Mouse (Mus musculus): ENCODE results near the gene Lonrf2. TPM values are rescaled to one million over a fixed set of nuclear protein-coding genes. Genes with fewer than 3 reads are reported as not detected.
A peak's percentile ranks its signal among the peaks of the same experiment; 100 is the strongest.

Gene Lonrf2
- polyA plus RNA-seq, 1 experiment: 73.3 TPM

DNA sequence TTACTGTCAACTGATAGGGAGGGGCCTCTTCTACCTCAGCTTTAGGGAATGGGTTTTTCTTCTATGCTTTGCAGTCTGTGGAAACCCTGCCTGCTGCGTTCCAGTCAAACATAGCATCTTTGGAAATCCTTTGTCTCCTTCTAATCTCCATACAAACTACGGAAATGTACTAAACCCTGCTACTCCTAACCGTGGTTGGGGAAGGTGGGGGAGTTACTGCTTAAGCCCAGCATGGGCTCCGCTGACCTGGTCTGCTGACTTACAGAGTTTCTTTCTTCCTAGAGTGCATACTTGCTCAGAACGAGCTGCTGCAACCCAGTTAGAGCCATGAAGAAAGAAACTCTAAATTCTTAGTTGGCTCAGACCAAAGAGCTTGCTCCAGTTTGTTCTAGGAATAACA is 41.0 kb downstream of the Lonrf2 start:
- DNase-seq (ENCODE audit: low read depth): no peak
- TF ChIP-seq POLR2A (IDR thresholded peaks at IDR 0.05; ENCODE audit: borderline replicate concordance, extremely low read depth, insufficient read depth, insufficient read length, poor library complexity, severe bottlenecking) (no peak), CTCF (IDR thresholded peaks at IDR 0.05; ENCODE audit: borderline replicate concordance, extremely low read depth, insufficient read depth, insufficient read length) (no peak)

DNA sequence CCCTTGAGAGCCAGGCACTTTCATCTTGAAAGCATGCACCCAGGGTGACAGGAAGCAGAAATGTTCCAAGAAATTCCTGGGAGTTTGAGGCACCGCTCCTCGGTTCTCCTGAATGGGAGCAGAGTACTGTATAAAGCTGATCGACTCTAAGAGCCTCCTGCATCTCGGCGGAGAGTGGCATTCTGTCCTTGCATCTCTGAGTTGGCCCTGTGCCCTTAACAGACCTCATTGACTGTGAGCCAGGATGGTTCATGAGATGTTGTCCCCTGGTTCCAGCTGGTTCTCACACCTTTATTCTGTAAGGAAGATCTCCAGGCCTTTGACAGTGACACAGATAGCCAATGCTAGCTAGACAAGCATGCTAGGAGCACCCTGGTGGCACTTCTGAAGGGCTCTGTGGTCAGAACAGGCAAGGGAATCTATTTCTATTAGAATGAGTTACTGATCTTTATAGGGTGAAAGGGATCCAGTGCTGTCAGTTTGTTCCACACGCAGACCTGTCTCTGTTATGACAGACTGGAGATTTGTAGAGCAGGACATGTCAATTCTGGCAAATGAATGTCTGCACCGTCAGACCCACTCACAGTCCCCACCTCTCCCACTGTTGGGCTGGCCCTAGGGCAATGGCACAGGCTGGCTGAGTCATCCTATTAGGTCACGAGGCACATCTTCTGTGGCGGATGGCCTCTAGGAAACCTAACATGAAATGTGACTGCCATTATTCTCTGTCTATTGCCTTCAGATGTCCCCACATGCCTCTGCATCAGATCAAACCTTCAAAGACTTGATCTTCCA is 45.3 kb downstream of the Lonrf2 start:
- DNase-seq (ENCODE audit: low read depth): no peak
- no peak for TF ChIP-seq POLR2A (IDR thresholded peaks at IDR 0.05; ENCODE audit: borderline replicate concordance, extremely low read depth, insufficient read depth, insufficient read length, poor library complexity, severe bottlenecking)
- no peak for TF ChIP-seq CTCF (IDR thresholded peaks at IDR 0.05; ENCODE audit: borderline replicate concordance, extremely low read depth, insufficient read depth, insufficient read length)

DNA sequence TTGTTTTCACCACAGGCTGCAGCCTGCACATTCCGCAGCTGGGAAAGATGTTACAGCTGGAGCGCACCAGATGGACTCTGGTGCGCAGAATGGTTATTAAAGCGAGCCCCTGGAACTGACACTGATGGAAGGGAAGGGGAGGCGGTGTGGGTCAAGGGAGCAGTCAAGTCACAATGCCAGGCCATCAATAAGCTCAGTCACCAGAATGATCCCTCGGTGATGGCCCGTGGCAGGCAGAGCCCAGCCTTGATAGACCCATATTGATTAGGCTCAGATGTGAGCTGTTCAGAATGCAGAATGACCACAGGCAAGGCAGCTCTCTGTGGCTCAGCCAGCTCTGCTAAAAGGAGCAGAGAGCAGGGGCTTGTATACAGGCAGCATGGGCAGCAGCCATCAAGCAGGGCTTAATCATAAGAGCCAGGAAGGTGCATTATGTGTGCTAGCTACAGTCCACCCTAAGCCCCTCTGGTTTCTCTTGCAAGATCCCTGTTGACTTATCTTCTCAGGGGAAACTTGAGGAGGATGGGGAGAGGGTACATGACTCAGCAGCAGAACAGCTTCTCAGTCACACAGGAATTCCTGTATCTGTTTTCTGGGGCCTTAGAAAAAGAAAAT is 46.4 kb downstream of the Lonrf2 start:
- peak; percentile 19 for DNase-seq (ENCODE audit: low read depth)
- TF ChIP-seq POLR2A (IDR thresholded peaks at IDR 0.05; ENCODE audit: borderline replicate concordance, extremely low read depth, insufficient read depth, insufficient read length, poor library complexity, severe bottlenecking): no peak
- TF ChIP-seq CTCF (IDR thresholded peaks at IDR 0.05; ENCODE audit: borderline replicate concordance, extremely low read depth, insufficient read depth, insufficient read length): no peak

DNA sequence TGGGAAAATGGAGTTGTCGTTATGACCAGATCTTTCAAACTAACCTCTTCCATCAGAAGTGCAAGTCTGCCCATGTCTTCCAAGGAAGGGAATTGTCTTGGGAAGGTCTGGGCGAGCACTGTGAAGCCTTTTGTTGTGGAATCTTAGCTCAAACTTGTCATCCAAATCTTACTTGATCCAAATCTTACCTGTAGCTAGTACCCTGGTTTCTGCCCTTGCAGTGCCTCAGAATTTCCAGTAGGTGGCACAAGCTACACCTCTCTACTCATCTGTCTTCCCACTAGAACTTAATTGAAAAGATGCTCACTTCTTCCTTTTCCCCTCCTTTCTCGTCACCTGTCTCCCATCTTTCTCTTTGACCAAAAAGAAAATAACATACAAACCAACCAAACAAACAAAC is 47.6 kb downstream of the Lonrf2 start:
- peak; percentile 20 for DNase-seq (ENCODE audit: low read depth)
- peak; percentile 64; the same call in 1 of the 2 replicates for TF ChIP-seq CTCF (IDR thresholded peaks at IDR 0.05; ENCODE audit: borderline replicate concordance, extremely low read depth, insufficient read depth, insufficient read length)
- no peak for TF ChIP-seq POLR2A (IDR thresholded peaks at IDR 0.05; ENCODE audit: borderline replicate concordance, extremely low read depth, insufficient read depth, insufficient read length, poor library complexity, severe bottlenecking)

DNA sequence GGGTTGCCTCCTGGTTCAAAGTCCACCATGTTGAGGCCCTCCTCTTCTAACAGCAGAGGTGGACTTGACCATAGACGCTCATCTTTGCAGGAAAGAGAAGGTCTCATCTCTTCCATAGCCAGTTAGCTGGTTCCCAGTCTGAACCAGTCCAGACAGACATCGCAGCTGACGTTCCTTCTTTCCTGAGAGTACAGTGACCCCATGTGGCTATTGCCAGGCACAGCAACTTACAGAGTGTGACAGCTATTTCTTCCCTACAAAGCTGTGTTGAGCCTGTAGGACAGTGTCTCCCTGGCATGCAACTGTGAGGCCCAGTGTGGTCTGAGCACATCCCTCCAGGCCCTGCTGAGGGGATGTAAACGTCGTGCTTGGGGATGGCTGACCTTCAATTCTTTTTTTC is 49.1 kb downstream of the Lonrf2 start:
- peak; percentile 86 for DNase-seq (ENCODE audit: low read depth)
- TF ChIP-seq CTCF (IDR thresholded peaks at IDR 0.05; ENCODE audit: borderline replicate concordance, extremely low read depth, insufficient read depth, insufficient read length): peak; percentile 87
- TF ChIP-seq POLR2A (IDR thresholded peaks at IDR 0.05; ENCODE audit: borderline replicate concordance, extremely low read depth, insufficient read depth, insufficient read length, poor library complexity, severe bottlenecking): no peak

DNA sequence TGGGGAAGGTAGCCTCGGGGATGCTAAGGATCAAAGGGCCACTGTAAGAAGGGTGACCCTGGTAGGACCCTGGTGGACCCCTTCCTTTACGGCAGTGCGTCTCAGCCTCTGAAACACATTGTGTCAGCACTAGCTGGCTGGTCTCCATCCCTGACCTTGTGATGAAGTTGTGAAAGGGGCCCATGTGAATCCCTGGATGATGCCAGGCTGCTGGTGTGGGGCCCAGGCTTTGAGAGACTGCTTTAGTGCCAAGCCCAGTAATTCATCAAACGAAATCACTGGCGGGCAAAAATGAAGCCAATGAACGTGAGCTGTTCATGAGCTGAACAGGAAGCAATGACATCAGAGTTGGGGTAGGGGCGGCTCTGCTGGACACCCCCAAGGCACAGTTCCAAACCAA is 50.2 kb downstream of the Lonrf2 start:
- DNase-seq (ENCODE audit: low read depth): peak; percentile 76
- TF ChIP-seq POLR2A (IDR thresholded peaks at IDR 0.05; ENCODE audit: borderline replicate concordance, extremely low read depth, insufficient read depth, insufficient read length, poor library complexity, severe bottlenecking) (no peak), CTCF (IDR thresholded peaks at IDR 0.05; ENCODE audit: borderline replicate concordance, extremely low read depth, insufficient read depth, insufficient read length) (no peak)

DNA sequence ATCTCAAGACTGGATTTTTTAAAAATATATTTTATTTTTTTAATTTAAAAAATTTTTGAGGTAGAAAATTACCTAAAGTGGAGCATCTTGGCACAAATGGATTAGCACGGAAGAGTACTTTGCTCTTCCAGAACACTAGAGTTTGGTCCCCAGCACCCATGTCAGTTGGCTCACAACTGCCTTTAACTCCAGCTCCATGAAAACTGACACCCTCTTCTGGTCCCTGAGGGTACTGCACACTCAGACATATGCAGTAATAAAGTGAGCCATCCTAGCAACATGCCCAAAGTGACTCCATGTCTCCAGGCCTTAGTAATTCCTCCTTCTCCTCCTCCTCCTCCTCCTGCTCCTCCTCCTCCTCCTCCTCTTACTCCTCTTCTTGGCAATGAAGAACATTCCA is 58.2 kb downstream of the Lonrf2 start:
- DNase-seq (ENCODE audit: low read depth): no peak
- TF ChIP-seq POLR2A (IDR thresholded peaks at IDR 0.05; ENCODE audit: borderline replicate concordance, extremely low read depth, insufficient read depth, insufficient read length, poor library complexity, severe bottlenecking) (no peak), CTCF (IDR thresholded peaks at IDR 0.05; ENCODE audit: borderline replicate concordance, extremely low read depth, insufficient read depth, insufficient read length) (0 out of 2 replicates have a peak, but pooled peaks have one; percentile 9)

DNA sequence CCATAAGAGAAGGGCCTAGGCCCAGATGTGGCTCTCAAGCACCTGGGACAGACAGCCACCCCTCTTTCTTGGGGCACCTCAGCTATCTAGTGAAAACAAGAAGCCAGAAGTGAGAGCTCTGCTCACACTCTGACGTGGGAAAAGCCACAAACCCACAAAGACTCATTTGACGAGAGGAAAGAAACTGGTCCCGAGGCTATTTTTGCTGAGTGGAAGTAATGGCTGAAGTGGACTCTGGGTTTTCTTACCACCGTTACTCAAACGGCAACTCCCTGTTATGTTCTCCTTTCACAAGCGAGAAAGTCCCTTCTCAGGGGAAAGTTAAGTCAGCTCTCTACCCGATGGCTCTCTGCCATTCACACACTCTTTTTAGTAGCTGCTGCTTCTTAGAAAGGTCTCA is 59.0 kb downstream of the Lonrf2 start:
- DNase-seq (ENCODE audit: low read depth): no peak
- TF ChIP-seq CTCF (IDR thresholded peaks at IDR 0.05; ENCODE audit: borderline replicate concordance, extremely low read depth, insufficient read depth, insufficient read length): no peak
- no peak for TF ChIP-seq POLR2A (IDR thresholded peaks at IDR 0.05; ENCODE audit: borderline replicate concordance, extremely low read depth, insufficient read depth, insufficient read length, poor library complexity, severe bottlenecking)

DNA sequence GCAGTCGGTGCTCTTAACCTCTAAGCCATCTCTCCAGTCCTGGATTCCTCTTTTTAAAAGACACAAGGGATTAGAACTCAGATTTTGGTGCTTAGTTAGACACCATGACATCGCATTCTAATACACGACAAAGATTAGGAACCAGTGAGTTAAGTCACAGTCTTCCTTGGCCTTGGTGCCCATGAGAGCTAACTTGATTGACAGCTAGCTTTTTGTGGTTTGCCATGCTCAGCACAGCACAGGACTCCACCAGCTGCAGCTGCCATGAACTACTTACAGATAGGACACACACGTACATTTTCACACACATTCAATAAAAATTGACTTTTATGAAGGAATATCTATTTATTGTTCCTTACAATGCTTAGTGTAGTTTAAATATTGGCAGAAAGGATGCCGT is 60.8 kb downstream of the Lonrf2 start:
- no peak for DNase-seq (ENCODE audit: low read depth)
- TF ChIP-seq CTCF (IDR thresholded peaks at IDR 0.05; ENCODE audit: borderline replicate concordance, extremely low read depth, insufficient read depth, insufficient read length): no peak
- no peak for TF ChIP-seq POLR2A (IDR thresholded peaks at IDR 0.05; ENCODE audit: borderline replicate concordance, extremely low read depth, insufficient read depth, insufficient read length, poor library complexity, severe bottlenecking)

DNA sequence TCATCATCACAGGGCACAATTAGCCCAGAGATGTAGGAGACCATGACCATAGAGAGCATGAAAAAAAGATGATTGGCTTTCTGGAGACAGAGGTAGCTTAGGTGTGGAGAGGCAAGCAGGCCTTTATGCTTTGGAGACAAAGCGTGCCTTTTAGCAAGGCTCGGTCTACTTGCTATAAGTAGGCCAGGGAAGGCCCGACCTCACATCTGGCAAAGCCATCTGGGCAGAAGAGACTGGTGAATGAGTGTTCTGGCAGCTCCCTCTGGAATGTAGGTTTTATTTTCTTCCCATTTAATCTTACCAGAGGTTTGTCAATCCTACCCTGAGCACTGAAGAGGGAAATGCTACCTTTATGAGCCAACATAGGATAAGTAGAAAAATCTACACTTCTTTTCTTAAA is 65.8 kb downstream of the Lonrf2 start:
- no peak for DNase-seq (ENCODE audit: low read depth)

DNA sequence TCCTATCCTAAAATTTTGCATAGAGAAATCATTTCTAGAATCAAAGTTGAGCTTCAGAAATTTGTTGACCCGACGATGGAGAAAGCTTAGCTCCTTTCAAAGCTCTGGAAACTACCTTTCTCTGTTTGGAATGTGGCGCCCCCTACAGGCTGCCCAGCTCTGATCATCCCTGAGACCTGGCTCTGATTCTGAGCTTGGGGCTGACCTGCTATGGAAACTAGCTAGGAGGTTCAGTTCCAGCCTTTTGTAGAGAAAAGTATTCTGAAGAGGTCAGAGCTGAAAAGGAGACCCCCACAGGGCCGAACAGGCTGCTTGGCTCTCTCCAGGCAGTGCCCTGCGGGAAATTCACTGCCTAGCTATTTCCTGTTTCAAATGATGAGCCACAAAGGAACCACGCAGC is 66.6 kb downstream of the Lonrf2 start:
- peak; percentile 69 for DNase-seq (ENCODE audit: low read depth)
- no peak for TF ChIP-seq POLR2A (IDR thresholded peaks at IDR 0.05; ENCODE audit: borderline replicate concordance, extremely low read depth, insufficient read depth, insufficient read length, poor library complexity, severe bottlenecking)
- TF ChIP-seq CTCF (IDR thresholded peaks at IDR 0.05; ENCODE audit: borderline replicate concordance, extremely low read depth, insufficient read depth, insufficient read length): peak; percentile 73

More for the DNA sequence above, 65.8 kb downstream of the Lonrf2 start:
- no peak for TF ChIP-seq POLR2A (IDR thresholded peaks at IDR 0.05; ENCODE audit: borderline replicate concordance, extremely low read depth, insufficient read depth, insufficient read length, poor library complexity, severe bottlenecking)
- TF ChIP-seq CTCF (IDR thresholded peaks at IDR 0.05; ENCODE audit: borderline replicate concordance, extremely low read depth, insufficient read depth, insufficient read length): no peak

DNA sequence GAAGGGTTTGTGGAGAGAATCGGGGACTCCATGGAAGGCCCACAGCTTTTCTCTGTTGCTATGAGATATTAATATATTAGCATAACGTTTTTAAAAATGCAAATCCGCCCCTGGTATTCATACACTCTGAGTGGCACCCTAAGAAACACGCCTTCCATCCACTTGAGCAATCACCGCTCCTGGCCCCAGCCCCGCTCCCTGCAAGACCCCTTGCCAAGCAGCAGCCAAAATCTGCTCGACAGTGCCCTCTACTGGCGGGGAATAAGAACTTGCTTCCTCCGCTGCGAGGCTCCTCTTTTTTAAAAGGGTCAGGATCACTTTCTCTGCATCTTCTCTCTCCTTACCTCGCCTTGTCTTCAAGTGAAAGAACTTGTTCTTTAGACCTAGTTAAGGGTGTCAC is 68.7 kb downstream of the Lonrf2 start:
- DNase-seq (ENCODE audit: low read depth): peak; percentile 96
- TF ChIP-seq CTCF (IDR thresholded peaks at IDR 0.05; ENCODE audit: borderline replicate concordance, extremely low read depth, insufficient read depth, insufficient read length) (peak; percentile 90), POLR2A (IDR thresholded peaks at IDR 0.05; ENCODE audit: borderline replicate concordance, extremely low read depth, insufficient read depth, insufficient read length, poor library complexity, severe bottlenecking) (no peak)

Measured in brain, embryonic 14.5 days (tissue).